Mouse (Mus musculus): ENCODE data around the gene Stx1b. TPM values are rescaled to one million over a fixed set of nuclear protein-coding genes. Genes with fewer than 3 reads are reported as not detected.

The Stx1b gene
- polyA plus RNA-seq, 1 experiment = 6.9 TPM

DNA sequence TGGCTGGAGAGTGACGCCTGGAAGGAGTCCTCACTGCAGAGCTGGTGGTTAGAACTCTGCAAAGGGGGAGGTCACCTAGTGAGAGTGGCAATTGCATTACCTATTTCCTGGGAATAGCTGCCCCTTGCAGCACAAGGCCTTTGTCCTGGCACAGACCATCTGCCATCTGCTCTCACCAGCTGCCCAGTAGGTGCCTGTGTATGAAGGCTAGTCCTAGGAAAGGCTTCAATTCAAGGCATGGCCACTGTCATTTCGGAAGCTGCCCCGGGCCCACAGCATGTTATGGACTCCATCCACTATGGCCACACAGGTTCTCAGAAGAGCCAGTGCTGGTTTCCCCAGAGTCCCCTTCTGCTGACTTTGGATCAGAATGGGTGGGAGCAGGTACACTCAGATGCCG, 25.8 kb downstream of the Stx1b start:
- TF ChIP-seq POLR2A (IDR thresholded peaks at IDR 0.05; ENCODE audit: insufficient read depth, low read length) (no peak), EP300 (IDR thresholded peaks at IDR 0.05; ENCODE audit: insufficient read depth, low read depth, low read length) (no peak), CTCF (IDR thresholded peaks at IDR 0.05; ENCODE audit: low read depth, low read length) (no peak)
- no peak overlapping the region for H3K9ac ChIP-seq (ENCODE audit: low read depth, poor library complexity, severe bottlenecking)
- H3K4me1 ChIP-seq (ENCODE audit: control insufficient read depth, insufficient read depth, low read length) = no peaks in the 10 kb centered on the region
- H3K27me3 ChIP-seq (ENCODE audit: control insufficient read depth, insufficient read depth, low read length, poor library complexity, severe bottlenecking) = no peaks in the 10 kb centered on the region
- no peaks in the 10 kb centered on the region for H3K9me3 ChIP-seq (replicated peaks; ENCODE audit: control insufficient read depth, insufficient read depth, low read length, poor library complexity, severe bottlenecking)
- H3K4me3 ChIP-seq (ENCODE audit: low read depth, low read length) = no peak overlapping the region
- no peak overlapping the region for H3K27ac ChIP-seq (ENCODE audit: insufficient read depth, low read length)
- H3K36me3 ChIP-seq (ENCODE audit: control insufficient read depth, insufficient read depth, low read length, poor library complexity, severe bottlenecking) = peaks cover 38% of the 10 kb centered on the region

DNA sequence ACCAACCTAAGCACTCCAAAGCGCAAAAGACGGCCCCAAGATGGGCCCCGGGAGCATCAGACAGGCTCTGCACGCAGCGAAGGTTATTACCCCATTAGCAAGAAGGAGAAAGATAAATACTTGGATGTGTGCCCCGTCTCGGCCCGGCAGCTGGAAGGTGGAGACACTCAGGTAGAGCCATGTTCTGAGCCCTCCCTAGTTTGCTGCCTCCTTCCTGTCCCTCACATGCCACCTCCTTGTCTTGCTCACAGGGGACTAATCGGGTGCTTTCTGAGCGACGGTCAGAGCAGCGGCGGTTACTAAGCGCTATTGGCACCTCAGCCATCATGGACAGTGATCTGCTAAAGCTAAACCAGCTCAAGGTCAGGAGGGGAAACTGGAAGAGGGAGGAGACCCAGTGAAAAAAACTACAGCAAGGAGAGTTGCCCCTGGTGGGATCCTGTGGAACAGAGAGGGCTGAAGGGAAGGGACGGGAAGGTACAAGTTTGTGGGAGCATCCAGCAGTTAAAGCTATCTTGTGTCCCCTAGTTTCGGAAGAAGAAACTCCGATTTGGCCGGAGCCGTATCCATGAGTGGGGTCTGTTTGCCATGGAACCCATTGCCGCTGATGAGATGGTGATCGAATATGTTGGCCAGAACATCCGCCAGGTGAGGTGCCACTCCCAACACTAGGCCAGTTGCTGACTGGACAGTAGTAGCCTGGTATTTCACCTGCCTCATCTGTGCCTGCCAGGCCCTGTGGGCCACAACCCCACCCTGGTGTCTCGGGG, 27.1 kb downstream of the Stx1b start:
- peaks cover 45% of the 10 kb centered on the region for H3K36me3 ChIP-seq (ENCODE audit: control insufficient read depth, insufficient read depth, low read length, poor library complexity, severe bottlenecking)
- no peak overlapping the region for H3K9ac ChIP-seq (ENCODE audit: low read depth, poor library complexity, severe bottlenecking)
- no peak for TF ChIP-seq POLR2A (IDR thresholded peaks at IDR 0.05; ENCODE audit: insufficient read depth, low read length)
- TF ChIP-seq EP300 (IDR thresholded peaks at IDR 0.05; ENCODE audit: insufficient read depth, low read depth, low read length) = no peak
- TF ChIP-seq CTCF (IDR thresholded peaks at IDR 0.05; ENCODE audit: low read depth, low read length) = no peak
- H3K27me3 ChIP-seq (ENCODE audit: control insufficient read depth, insufficient read depth, low read length, poor library complexity, severe bottlenecking) = no peaks in the 10 kb centered on the region
- H3K4me3 ChIP-seq (ENCODE audit: low read depth, low read length) = no peak overlapping the region
- no peaks in the 10 kb centered on the region for H3K9me3 ChIP-seq (replicated peaks; ENCODE audit: control insufficient read depth, insufficient read depth, low read length, poor library complexity, severe bottlenecking)
- H3K4me1 ChIP-seq (ENCODE audit: control insufficient read depth, insufficient read depth, low read length) = no peaks in the 10 kb centered on the region
- H3K27ac ChIP-seq (ENCODE audit: insufficient read depth, low read length) = no peak overlapping the region

DNA sequence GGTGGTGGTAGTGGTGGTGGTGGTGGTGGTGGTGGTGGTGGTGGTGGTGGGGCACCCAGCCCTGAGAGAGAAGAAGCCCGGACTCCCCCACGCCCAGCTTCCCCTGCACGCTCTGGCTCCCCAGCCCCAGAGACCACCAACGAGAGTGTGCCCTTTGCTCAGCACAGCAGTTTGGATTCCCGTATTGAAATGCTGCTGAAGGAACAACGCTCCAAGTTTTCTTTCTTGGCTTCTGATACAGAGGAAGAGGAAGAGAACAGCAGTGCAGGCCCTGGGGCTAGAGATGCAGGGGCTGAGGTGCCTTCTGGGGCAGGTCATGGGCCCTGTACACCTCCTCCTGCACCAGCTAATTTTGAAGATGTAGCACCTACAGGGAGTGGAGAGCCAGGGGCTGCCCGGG, 39.0 kb downstream of the Stx1b start, which contains the start of gene Gm49388:
Gene Gm49388 (plus strand): TSS at position 301 of the 400 bp plus-strand sequence.
- H3K36me3 ChIP-seq (ENCODE audit: control insufficient read depth, insufficient read depth, low read length, poor library complexity, severe bottlenecking) = peaks cover 85% of the 10 kb centered on the region
- no peaks in the 10 kb centered on the region for H3K27me3 ChIP-seq (ENCODE audit: control insufficient read depth, insufficient read depth, low read length, poor library complexity, severe bottlenecking)
- H3K9ac ChIP-seq (ENCODE audit: low read depth, poor library complexity, severe bottlenecking) = no peak within 1 kb of the TSS
- H3K9me3 ChIP-seq (replicated peaks; ENCODE audit: control insufficient read depth, insufficient read depth, low read length, poor library complexity, severe bottlenecking) = no peaks in the 10 kb centered on the region
- no peak within 1 kb of the TSS for H3K4me3 ChIP-seq (ENCODE audit: low read depth, low read length)
- no peaks in the 10 kb centered on the region for H3K4me1 ChIP-seq (ENCODE audit: control insufficient read depth, insufficient read depth, low read length)
- TF ChIP-seq POLR2A (IDR thresholded peaks at IDR 0.05; ENCODE audit: insufficient read depth, low read length) (no peak), CTCF (IDR thresholded peaks at IDR 0.05; ENCODE audit: low read depth, low read length) (no peak), EP300 (IDR thresholded peaks at IDR 0.05; ENCODE audit: insufficient read depth, low read depth, low read length) (no peak)
- no peak within 1 kb of the TSS for H3K27ac ChIP-seq (ENCODE audit: insufficient read depth, low read length)

GRCm38 (mm10) chr7:127778350-127778749, 46.0 kb downstream of the Stx1b start:
- H3K4me3 ChIP-seq (ENCODE audit: low read depth, low read length) = peak overlapping the region; percentile 87
- peaks cover 36% of the 10 kb centered on the region for H3K36me3 ChIP-seq (ENCODE audit: control insufficient read depth, insufficient read depth, low read length, poor library complexity, severe bottlenecking)
- H3K4me1 ChIP-seq (ENCODE audit: control insufficient read depth, insufficient read depth, low read length) = no peaks in the 10 kb centered on the region
- no peaks in the 10 kb centered on the region for H3K9me3 ChIP-seq (replicated peaks; ENCODE audit: control insufficient read depth, insufficient read depth, low read length, poor library complexity, severe bottlenecking)
- H3K27ac ChIP-seq (ENCODE audit: insufficient read depth, low read length) = no peak overlapping the region
- TF ChIP-seq EP300 (IDR thresholded peaks at IDR 0.05; ENCODE audit: insufficient read depth, low read depth, low read length) (no peak), CTCF (IDR thresholded peaks at IDR 0.05; ENCODE audit: low read depth, low read length) (no peak), POLR2A (IDR thresholded peaks at IDR 0.05; ENCODE audit: insufficient read depth, low read length) (no peak)
- no peaks in the 10 kb centered on the region for H3K27me3 ChIP-seq (ENCODE audit: control insufficient read depth, insufficient read depth, low read length, poor library complexity, severe bottlenecking)
- peak overlapping the region; percentile 96 for H3K9ac ChIP-seq (ENCODE audit: low read depth, poor library complexity, severe bottlenecking)

- H3K9ac ChIP-seq (ENCODE audit: low read depth, poor library complexity, severe bottlenecking) = peak overlapping the region; percentile 96
- H3K4me3 ChIP-seq (ENCODE audit: low read depth, low read length) = peak overlapping the region; percentile 87
- H3K36me3 ChIP-seq (ENCODE audit: control insufficient read depth, insufficient read depth, low read length, poor library complexity, severe bottlenecking) = peaks cover 34% of the 10 kb centered on the region
- H3K27ac ChIP-seq (ENCODE audit: insufficient read depth, low read length) = no peak overlapping the region
- no peaks in the 10 kb centered on the region for H3K9me3 ChIP-seq (replicated peaks; ENCODE audit: control insufficient read depth, insufficient read depth, low read length, poor library complexity, severe bottlenecking)
- no peaks in the 10 kb centered on the region for H3K27me3 ChIP-seq (ENCODE audit: control insufficient read depth, insufficient read depth, low read length, poor library complexity, severe bottlenecking)
- TF ChIP-seq CTCF (IDR thresholded peaks at IDR 0.05; ENCODE audit: low read depth, low read length) = no peak
- no peak for TF ChIP-seq POLR2A (IDR thresholded peaks at IDR 0.05; ENCODE audit: insufficient read depth, low read length)
- TF ChIP-seq EP300 (IDR thresholded peaks at IDR 0.05; ENCODE audit: insufficient read depth, low read depth, low read length) = no peak
- no peaks in the 10 kb centered on the region for H3K4me1 ChIP-seq (ENCODE audit: control insufficient read depth, insufficient read depth, low read length)
Measured at GRCm38 (mm10) chr7:127777474-127778266, 46.7 kb downstream of the Stx1b start.
